ENCODE assay signal across 35 mouse cellular contexts in the genomic region with DNA sequence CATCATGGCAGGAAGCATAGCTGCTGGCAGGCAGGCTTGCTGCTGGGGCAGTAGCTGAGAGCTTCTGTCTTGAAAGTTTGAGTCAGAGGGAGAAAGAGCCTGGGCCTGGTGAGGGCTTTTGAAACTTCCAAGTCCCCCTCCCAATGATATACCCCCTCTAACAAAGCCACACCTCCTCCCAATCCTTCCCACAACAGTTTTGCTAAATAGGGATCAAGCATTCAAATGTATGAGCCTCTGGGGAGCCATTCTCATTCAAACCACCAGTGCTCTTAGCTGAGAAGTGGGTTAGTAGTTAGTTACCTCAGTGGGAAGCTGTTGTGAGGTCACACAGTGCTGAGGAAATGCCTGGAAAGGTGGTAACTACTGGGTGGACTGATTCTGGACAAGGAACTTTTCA. TPM values are rescaled to one million over a fixed set of nuclear protein-coding genes. Genes with fewer than 3 reads are reported as not detected.
"Had no signal": no experiment of that assay in that cellular context is flagged by ENCODE, and none has a peak within 500 bp of the region (broad histone marks: within the 10 kb centered on the region; RNA-seq: fewer than 3 reads in every experiment).

No protein-coding gene starts in this region.

- H3K4me3 ChIP-seq: heart, embryonic 12.5 days; heart, embryonic 13.5 days; heart, embryonic 15.5 days; hindbrain, embryonic 10.5 days; hindbrain, embryonic 12.5 days; hindbrain, embryonic 13.5 days; hindbrain, embryonic 15.5 days; intestine, embryonic 15.5 days; layer of hippocampus, adult 2 months; left cerebral cortex, adult 2 months had no signal

- H3K27me3 ChIP-seq: heart, embryonic 12.5 days; heart, embryonic 13.5 days; heart, embryonic 15.5 days; hindbrain, embryonic 12.5 days; hindbrain, embryonic 13.5 days; hindbrain, embryonic 15.5 days; intestine, embryonic 15.5 days had no signal

- H3K9ac ChIP-seq: heart, embryonic 12.5 days; heart, embryonic 13.5 days; heart, embryonic 15.5 days; hindbrain, embryonic 12.5 days; hindbrain, embryonic 13.5 days; hindbrain, embryonic 14.5 days; hindbrain, embryonic 15.5 days; intestine, embryonic 15.5 days had no signal

- H3K4me1 ChIP-seq: heart, embryonic 12.5 days; heart, embryonic 13.5 days; heart, embryonic 15.5 days; hindbrain, embryonic 10.5 days; hindbrain, embryonic 12.5 days; hindbrain, embryonic 13.5 days; hindbrain, embryonic 15.5 days; intestine, embryonic 15.5 days had no signal

- ATAC-seq: hindbrain, embryonic 16.5 days; hindbrain, postnatal 0 days; inflammation-experienced regulatory T-cells, adult 6 months; intestine, embryonic 15.5 days; intestine, embryonic 16.5 days; intestine, postnatal 0 days had no signal

- H3K27ac ChIP-seq: heart, embryonic 13.5 days; heart, embryonic 15.5 days; hindbrain, embryonic 10.5 days; hindbrain, embryonic 12.5 days; hindbrain, embryonic 13.5 days; hindbrain, embryonic 14.5 days; hindbrain, embryonic 15.5 days; hindbrain, postnatal 0 days; intestine, embryonic 15.5 days; kidney, postnatal 0 days; layer of hippocampus, adult 2 months; left cerebral cortex, adult 2 months had no signal

- H3K9me3 ChIP-seq: heart, embryonic 12.5 days; heart, embryonic 13.5 days; heart, embryonic 15.5 days; hindbrain, embryonic 10.5 days; hindbrain, embryonic 12.5 days; hindbrain, embryonic 13.5 days; hindbrain, embryonic 15.5 days; intestine, embryonic 15.5 days had no signal

- H3K4me2 ChIP-seq: heart, embryonic 11.5 days; heart, embryonic 12.5 days; heart, embryonic 13.5 days; heart, embryonic 15.5 days; hindbrain, embryonic 12.5 days; hindbrain, embryonic 13.5 days; hindbrain, embryonic 14.5 days; hindbrain, embryonic 15.5 days; intestine, embryonic 15.5 days had no signal

- H3K36me3 ChIP-seq: heart, embryonic 12.5 days; heart, embryonic 13.5 days; heart, embryonic 15.5 days; hindbrain, embryonic 10.5 days; hindbrain, embryonic 12.5 days; hindbrain, embryonic 13.5 days; hindbrain, embryonic 15.5 days; intestine, embryonic 15.5 days had no signal

- DNase-seq: heart, postnatal 10 days; heart, postnatal 14 days; heart, postnatal 36 days; heart, postnatal 4 days; kidney, adult 11 months; kidney, adult 18-20 months; kidney, adult 2 months; kidney, adult 8-10 months; kidney, adult 9 months; kidney, postnatal 10 days; kidney, postnatal 14 days; kidney, postnatal 25 days; kidney, postnatal 36 days; kidney, postnatal 4 days; layer of hippocampus, adult 9-11 months; layer of hippocampus, postnatal 36 days had no signal

RNA-seq across cellular contexts. Expression of a gene that starts 41.4 kb away (rescaled TPM):
- polyA plus RNA-seq: hindbrain, embryonic 10.5 days; hindbrain, embryonic 11.5 days; hindbrain, embryonic 14.5 days; hindbrain, embryonic 16.5 days; inflammation-experienced regulatory T-cells, adult 6 months had no signal
